Mouse (Mus musculus) spleen, adult 10 weeks (tissue): ENCODE data around the gene Tmem184b. TPM values are rescaled to one million over a fixed set of nuclear protein-coding genes. Genes with fewer than 3 reads are reported as not detected.

Source experiments
- polyA plus RNA-seq: library from polyadenylated mRNA; stranded (reverse); fragments of 350-450 nt; fragmentation: Illumina TruSeq; extraction: RNeasy Lipid Tissue Mini Kit (QIAGEN cat#74804); gene quantifications from one replicate; pipeline ENCODE4 v1.2.3, GENCODE M21; 2015; ENCODE audit warnings: low replicate concordance; ENCODE audit not compliant: insufficient read depth

The Tmem184b gene
- 12.5 TPM for polyA plus RNA-seq

GRCm38 (mm10) chr15:79402836-79403762 lies at the start of gene Tmem184b:
Tmem184b (minus strand) TSS chr15:79403569.

GRCm38 (mm10) chr15:79346051-79346793 lies 57.1 kb downstream of the Tmem184b start, which contains the start of gene Maff:
Maff (plus strand) TSS chr15:79346621.

GRCm38 (mm10) chr15:79328058-79328938 lies 75.1 kb downstream of the Tmem184b start, which contains the start of gene Pla2g6:
Pla2g6 (minus strand) TSS chr15:79328390.

Other genes starting within 250 kb of the Tmem184b start
- gene Sox10, start 238.3 kb downstream of the Tmem184b start, polyA plus RNA-seq, result 0.08 TPM
- gene Pick1, start 174.4 kb downstream of the Tmem184b start, polyA plus RNA-seq, result 26.3 TPM
- 0.22 TPM for gene Gm49486, start 174.2 kb downstream of the Tmem184b start, polyA plus RNA-seq
- gene Slc16a8, start 148.8 kb downstream of the Tmem184b start, polyA plus RNA-seq, result not detected
- gene Baiap2l2, start 118.0 kb downstream of the Tmem184b start, polyA plus RNA-seq, result not detected
- 2.6 TPM for gene Pla2g6, start 75.2 kb downstream of the Tmem184b start, polyA plus RNA-seq
- 3.3 TPM for gene Maff, start 56.9 kb downstream of the Tmem184b start, polyA plus RNA-seq
- 18.6 TPM for gene Csnk1e, start 52.0 kb upstream of the Tmem184b start, polyA plus RNA-seq
- gene Kcnj4, start 101.7 kb upstream of the Tmem184b start, polyA plus RNA-seq, result not detected
- gene Kdelr3, start 112.8 kb upstream of the Tmem184b start, polyA plus RNA-seq, result 2.1 TPM
- 623 TPM for gene Ddx17, start 143.2 kb upstream of the Tmem184b start, polyA plus RNA-seq
- gene Dmc1, start 201.5 kb upstream of the Tmem184b start, polyA plus RNA-seq, result 1.0 TPM